8 mouse cellular contexts compared by ENCODE assay signal in genomic region chr2:106855623-106856350, GRCm38 (mm10).
DNase-seq lines count a peak whose midpoint lies in the region; ATAC-seq and TF ChIP-seq lines count a peak whose summit lies in the region.

No protein-coding gene starts in this region.

- H3K9ac ChIP-seq in forebrain, embryonic 16.5 days (replicated peaks; ENCODE audit: low read depth, low read length): no peak overlapping the region
- H3K9ac ChIP-seq in hindbrain, embryonic 11.5 days (ENCODE audit: low read depth, low read length): no peak overlapping the region
- H3K9ac ChIP-seq in liver, adult 2 months (ENCODE audit: low read depth, low read length): no peak overlapping the region

- H3K9me3 ChIP-seq in forebrain, embryonic 10.5 days: no peaks in the 10 kb centered on the region
- no peaks in the 10 kb centered on the region for H3K9me3 ChIP-seq in forebrain, embryonic 16.5 days (ENCODE audit: control insufficient read depth, low read length)
- H3K9me3 ChIP-seq in hindbrain, embryonic 11.5 days (ENCODE audit: control insufficient read depth, low read length): no peaks in the 10 kb centered on the region

- peak; percentile 26; the same call in 1 of the 2 replicates for TF ChIP-seq CTCF in brain, embryonic 14.5 days (IDR thresholded peaks at IDR 0.05; ENCODE audit: borderline replicate concordance, extremely low read depth, insufficient read depth, insufficient read length)
- TF ChIP-seq CTCF in liver, adult 2 months (IDR thresholded peaks at IDR 0.05; ENCODE audit: low read depth, low read length): no peak

- 34% methylated on average over 12 of the region's 12 CpGs for WGBS in forebrain, embryonic 10.5 days
- 23% methylated on average over 12 of the region's 12 CpGs for WGBS in forebrain, embryonic 16.5 days
- 36% methylated on average over 12 of the region's 12 CpGs for whole genome bisulfite sequencing in hindbrain, embryonic 11.5 days
- WGBS in liver, adult 2 months: 52% methylated on average over 12 of the region's 12 CpGs

- H3K4me1 ChIP-seq in forebrain, embryonic 10.5 days: peaks cover 64% of the 10 kb centered on the region
- peaks cover 42% of the 10 kb centered on the region for H3K4me1 ChIP-seq in forebrain, embryonic 16.5 days (replicated peaks; ENCODE audit: control insufficient read depth, insufficient read depth, low read length)
- H3K4me1 ChIP-seq in hindbrain, embryonic 11.5 days (replicated peaks; ENCODE audit: control insufficient read depth, insufficient read depth, low read length): peaks cover 9% of the 10 kb centered on the region
- H3K4me1 ChIP-seq in liver, adult 2 months (ENCODE audit: control insufficient read depth, insufficient read depth, low read length): no peaks in the 10 kb centered on the region

- H3K4me2 ChIP-seq in forebrain, embryonic 16.5 days (ENCODE audit: low read length): no peak overlapping the region
- H3K4me2 ChIP-seq in hindbrain, embryonic 11.5 days (replicated peaks; ENCODE audit: low read depth, low read length): no peak overlapping the region; the same call in 1 of the 2 replicates

- no peak overlapping the region for H3K4me3 ChIP-seq in forebrain, embryonic 10.5 days
- no peak overlapping the region for H3K4me3 ChIP-seq in forebrain, embryonic 16.5 days (replicated peaks; ENCODE audit: low read length)
- no peak overlapping the region for H3K4me3 ChIP-seq in hindbrain, embryonic 11.5 days (ENCODE audit: low read depth, low read length)
- no peak overlapping the region for H3K4me3 ChIP-seq in liver, adult 2 months (ENCODE audit: insufficient read depth, low read depth, low read length)

- TF ChIP-seq POLR2A in brain, embryonic 14.5 days (IDR thresholded peaks at IDR 0.05; ENCODE audit: borderline replicate concordance, extremely low read depth, insufficient read depth, insufficient read length, poor library complexity, severe bottlenecking): no peak
- no peak for TF ChIP-seq POLR2A in liver, adult 2 months (IDR thresholded peaks at IDR 0.05; ENCODE audit: extremely low read depth, insufficient read depth, low read length)

- H3K27me3 ChIP-seq in forebrain, embryonic 10.5 days (ENCODE audit: poor library complexity, severe bottlenecking): 0 out of 2 replicates have a peak, but pooled peaks cover 6% of the 10 kb centered on the region
- no peaks in the 10 kb centered on the region for H3K27me3 ChIP-seq in forebrain, embryonic 16.5 days (replicated peaks; ENCODE audit: control insufficient read depth, insufficient read depth, low read length)
- no peaks in the 10 kb centered on the region for H3K27me3 ChIP-seq in hindbrain, embryonic 11.5 days (ENCODE audit: control insufficient read depth, insufficient read depth, low read length)
- H3K27me3 ChIP-seq in liver, adult 2 months (ENCODE audit: control insufficient read depth, insufficient read depth, low read length): no peaks in the 10 kb centered on the region

- ATAC-seq in forebrain, embryonic 16.5 days: no peak
- peak; percentile 56 for ATAC-seq in hindbrain, embryonic 11.5 days (ENCODE audit: low FRiP score)

- 0 out of 2 replicates have a peak, but pooled peaks cover 3% of the 10 kb centered on the region for H3K36me3 ChIP-seq in forebrain, embryonic 10.5 days (replicated peaks)
- H3K36me3 ChIP-seq in forebrain, embryonic 16.5 days (ENCODE audit: control insufficient read depth, insufficient read depth): no peaks in the 10 kb centered on the region
- H3K36me3 ChIP-seq in hindbrain, embryonic 11.5 days (ENCODE audit: control insufficient read depth, insufficient read depth, low read length): no peaks in the 10 kb centered on the region
- no peaks in the 10 kb centered on the region for H3K36me3 ChIP-seq in liver, adult 2 months (ENCODE audit: control insufficient read depth, insufficient read depth, low read length)

- no peaks in the 10 kb centered on the region for H3K79me2 ChIP-seq in liver, adult 2 months (ENCODE audit: control insufficient read depth, insufficient read depth, low read length)

- peak overlapping the region; percentile 81 for H3K27ac ChIP-seq in forebrain, embryonic 10.5 days
- no peak overlapping the region for H3K27ac ChIP-seq in forebrain, embryonic 16.5 days (ENCODE audit: low read length)
- peak overlapping the region; percentile 5; the same call in 1 of the 2 replicates for H3K27ac ChIP-seq in hindbrain, embryonic 11.5 days (ENCODE audit: low read depth, low read length)
- no peak overlapping the region for H3K27ac ChIP-seq in liver, adult 2 months (replicated peaks; ENCODE audit: insufficient read depth, low read depth, low read length)

- peak; percentile 37 for DNase-seq in forebrain, embryonic 10.5 days (ENCODE audit: extremely low spot score, low spot score)
- peak; percentile 71 for DNase-seq in brain, embryonic 14.5 days (ENCODE audit: low read depth)
- DNase-seq in hindbrain, embryonic 11.5 days (ENCODE audit: low spot score): peak; percentile 41
- peak; percentile 10 for DNase-seq in liver, adult 2 months (ENCODE audit: extremely low read depth, low read depth, low spot score)
- no peak for DNase-seq in frontal cortex, postnatal 10 days (ENCODE audit: low spot score in 2 of 2)
- DNase-seq in thymus, postnatal 4 days: no peak
- DNase-seq in c-Kit-positive CD71-positive TER-119-positive erythroid progenitor cells, embryonic 14.5 days (ENCODE audit: low spot score): no peak

Comparison
In these comparisons a context has a peak if more than half of its experiments do, and no peak if none do; other contexts are left out.
1. H3K27ac ChIP-seq: peak in forebrain, embryonic 10.5 days (single experiment) and hindbrain, embryonic 11.5 days (single experiment); none in forebrain, embryonic 16.5 days (single experiment) and liver, adult 2 months (single experiment).
2. DNase-seq: peak in forebrain, embryonic 10.5 days (single experiment), brain, embryonic 14.5 days (single experiment), hindbrain, embryonic 11.5 days (single experiment) and liver, adult 2 months (single experiment); none in frontal cortex, postnatal 10 days (0 of 2), thymus, postnatal 4 days (single experiment) and c-Kit-positive CD71-positive TER-119-positive erythroid progenitor cells, embryonic 14.5 days (single experiment).